In genomic region chr11:95004136-95004936, GRCm38 (mm10) we compare ENCODE assay signal across 12 mouse cellular contexts. TPM values are rescaled to one million over a fixed set of nuclear protein-coding genes. Genes with fewer than 3 reads are reported as not detected.
DNase-seq lines count a peak whose midpoint lies in the region; ATAC-seq and TF ChIP-seq lines count a peak whose summit lies in the region.
"Had no signal": no experiment of that assay in that cellular context is flagged by ENCODE, and none has a peak within 500 bp of the region (broad histone marks: within the 10 kb centered on the region; RNA-seq: fewer than 3 reads in every experiment).

No protein-coding gene starts in this region.

- no peaks in the 10 kb centered on the region for H3K9me3 ChIP-seq in forebrain, embryonic 10.5 days
- no peaks in the 10 kb centered on the region for H3K9me3 ChIP-seq in forebrain, embryonic 11.5 days (ENCODE audit: control insufficient read depth, low read length)
- no peaks in the 10 kb centered on the region for H3K9me3 ChIP-seq in midbrain, embryonic 12.5 days
- no peaks in the 10 kb centered on the region for H3K9me3 ChIP-seq in midbrain, embryonic 16.5 days (replicated peaks; ENCODE audit: control insufficient read depth, low read length, poor library complexity, severe bottlenecking)
- no peaks in the 10 kb centered on the region for H3K9me3 ChIP-seq in stomach, postnatal 0 days (ENCODE audit: control insufficient read depth, low read length)

- H3K4me3 ChIP-seq in forebrain, embryonic 10.5 days = no peak overlapping the region
- no peak overlapping the region for H3K4me3 ChIP-seq in forebrain, embryonic 11.5 days (ENCODE audit: low read depth, low read length)
- H3K4me3 ChIP-seq in midbrain, embryonic 12.5 days = no peak overlapping the region
- no peak overlapping the region for H3K4me3 ChIP-seq in midbrain, embryonic 16.5 days (ENCODE audit: low read depth, low read length)
- H3K4me3 ChIP-seq in stomach, postnatal 0 days (ENCODE audit: low read depth, low read length) = no peak overlapping the region

- H3K27me3 ChIP-seq in forebrain, embryonic 10.5 days (ENCODE audit: poor library complexity, severe bottlenecking) = no peaks in the 10 kb centered on the region
- H3K27me3 ChIP-seq in forebrain, embryonic 11.5 days (ENCODE audit: control insufficient read depth, insufficient read depth, low read length) = no peaks in the 10 kb centered on the region
- no peaks in the 10 kb centered on the region for H3K27me3 ChIP-seq in midbrain, embryonic 12.5 days
- no peaks in the 10 kb centered on the region for H3K27me3 ChIP-seq in midbrain, embryonic 16.5 days (ENCODE audit: control insufficient read depth, insufficient read depth, low read depth, low read length)
- no peaks in the 10 kb centered on the region for H3K27me3 ChIP-seq in stomach, postnatal 0 days (ENCODE audit: control insufficient read depth, insufficient read depth, low read length)

- no peak overlapping the region for H3K4me2 ChIP-seq in forebrain, embryonic 11.5 days (ENCODE audit: low read depth, low read length, severe bottlenecking)
- no peak overlapping the region for H3K4me2 ChIP-seq in midbrain, embryonic 12.5 days (replicated peaks)
- H3K4me2 ChIP-seq in midbrain, embryonic 16.5 days (ENCODE audit: low read length) = no peak overlapping the region
- no peak overlapping the region for H3K4me2 ChIP-seq in stomach, postnatal 0 days (replicated peaks; ENCODE audit: low read depth)

- DNase-seq in forebrain, embryonic 10.5 days (ENCODE audit: extremely low spot score, low spot score) = no peak
- DNase-seq in forebrain, embryonic 11.5 days (ENCODE audit: low spot score) = no peak
- DNase-seq in heart, postnatal 10 days = peak; percentile 54 to 64
- no peak for DNase-seq in stomach, postnatal 0 days (ENCODE audit: low spot score)
- DNase-seq in embryo, embryonic 10.5 days (ENCODE audit: low spot score) = no peak
- DNase-seq in right cerebral cortex, postnatal 4 days = no peak
- DNase-seq: adrenal gland, adult 2 months had no signal

- 83% methylated on average over 12 of the region's 12 CpGs for WGBS in forebrain, embryonic 10.5 days
- 88% methylated on average over 12 of the region's 12 CpGs for WGBS in forebrain, embryonic 11.5 days
- 89% methylated on average over 12 of the region's 12 CpGs for WGBS in midbrain, embryonic 12.5 days
- 89% methylated on average over 12 of the region's 12 CpGs for WGBS in midbrain, embryonic 16.5 days
- 79% methylated on average over 12 of the region's 12 CpGs for WGBS in stomach, postnatal 0 days

- intact Hi-C loops in heart, postnatal 10 days (cut with DNase I) = no loop called here

- peaks cover 66% of the 10 kb centered on the region for H3K36me3 ChIP-seq in forebrain, embryonic 10.5 days (replicated peaks)
- peaks cover 13% of the 10 kb centered on the region; the same call in 1 of the 2 replicates for H3K36me3 ChIP-seq in forebrain, embryonic 11.5 days (ENCODE audit: control insufficient read depth, insufficient read depth, low read length)
- peaks cover 56% of the 10 kb centered on the region for H3K36me3 ChIP-seq in midbrain, embryonic 12.5 days
- H3K36me3 ChIP-seq in midbrain, embryonic 16.5 days (ENCODE audit: control insufficient read depth, insufficient read depth, low read length) = peaks cover 35% of the 10 kb centered on the region
- peaks cover 23% of the 10 kb centered on the region for H3K36me3 ChIP-seq in stomach, postnatal 0 days (ENCODE audit: control insufficient read depth, insufficient read depth, low read length)

- H3K4me1 ChIP-seq in forebrain, embryonic 10.5 days = peaks cover 69% of the 10 kb centered on the region
- H3K4me1 ChIP-seq in forebrain, embryonic 11.5 days (replicated peaks; ENCODE audit: control insufficient read depth, insufficient read depth, low read length) = peaks cover 11% of the 10 kb centered on the region
- H3K4me1 ChIP-seq in midbrain, embryonic 12.5 days = peaks cover 40% of the 10 kb centered on the region
- H3K4me1 ChIP-seq in midbrain, embryonic 16.5 days (ENCODE audit: control insufficient read depth, insufficient read depth, low read length) = peaks cover 39% of the 10 kb centered on the region
- H3K4me1 ChIP-seq in stomach, postnatal 0 days (replicated peaks; ENCODE audit: control insufficient read depth, insufficient read depth) = peaks cover 12% of the 10 kb centered on the region

- H3K9ac ChIP-seq in forebrain, embryonic 11.5 days (ENCODE audit: low read length) = no peak overlapping the region
- 0 out of 2 replicates have a peak overlapping the region, but pooled peaks have one; percentile 21 for H3K9ac ChIP-seq in midbrain, embryonic 12.5 days (replicated peaks)
- no peak overlapping the region for H3K9ac ChIP-seq in midbrain, embryonic 16.5 days (ENCODE audit: low read depth, low read length)
- H3K9ac ChIP-seq in stomach, postnatal 0 days (ENCODE audit: low read length) = no peak overlapping the region; the same call in 1 of the 2 replicates
- H3K9ac ChIP-seq: liver, embryonic 14.5 days had no signal

- ATAC-seq in forebrain, embryonic 11.5 days (replicated peaks; ENCODE audit: low FRiP score) = no peak
- ATAC-seq in midbrain, embryonic 12.5 days (ENCODE audit: low FRiP score, low read depth) = no peak
- no peak for ATAC-seq in midbrain, embryonic 16.5 days
- no peak for ATAC-seq in stomach, postnatal 0 days (ENCODE audit: low FRiP score, low TSS enrichment)

- no peak for TF ChIP-seq CTCF in stomach, postnatal 0 days (IDR thresholded peaks at IDR 0.05; ENCODE audit: low read depth)

- peak overlapping the region; percentile 48; the same call in 1 of the 2 replicates for H3K27ac ChIP-seq in forebrain, embryonic 10.5 days
- H3K27ac ChIP-seq in forebrain, embryonic 11.5 days (ENCODE audit: low read depth, low read length) = no peak overlapping the region
- H3K27ac ChIP-seq in midbrain, embryonic 12.5 days (replicated peaks) = no peak overlapping the region
- H3K27ac ChIP-seq in midbrain, embryonic 16.5 days (ENCODE audit: low read length) = no peak overlapping the region
- peak overlapping the region; percentile 24; the same call in 1 of the 2 replicates for H3K27ac ChIP-seq in stomach, postnatal 0 days (replicated peaks)
- H3K27ac ChIP-seq: liver, embryonic 14.5 days had no signal

- TF ChIP-seq EP300 in stomach, postnatal 0 days (optimal IDR thresholded peaks at IDR 0.05) = no peak

RNA-seq across cellular contexts. Expression of gene Samd14, which starts 5.3 kb away (rescaled TPM):
- polyA plus RNA-seq in forebrain, embryonic 10.5 days (2016; fragmentation: Nextera tagmentation; extraction: Ambion mirVana) = 35.8 and 36.7 TPM in 2 replicates
- 56.8 and 59.2 TPM in 2 replicates for polyA plus RNA-seq in forebrain, embryonic 11.5 days (2014; fragmentation: Nextera tagmentation; extraction: Ambion mirVana)
- 93.5 and 100 TPM in 2 replicates for polyA plus RNA-seq in midbrain, embryonic 12.5 days (2016; fragmentation: Nextera tagmentation; extraction: Ambion mirVana)
- 164 and 171 TPM in 2 replicates for polyA plus RNA-seq in midbrain, embryonic 16.5 days (2015; fragmentation: Nextera tagmentation; extraction: Ambion mirVana)
- 1 to 10 TPM; 4.1 to 5.9 TPM for total RNA-seq in heart, postnatal 10 days (2021)
- polyA plus RNA-seq in stomach, postnatal 0 days (2015; fragmentation: Nextera tagmentation; extraction: Ambion mirVana) = 6.7 and 7.2 TPM in 2 replicates

RNA-seq across cellular contexts. Expression of gene Ppp1r9b, which starts 13.5 kb away (rescaled TPM):
- 8.7 and 10.7 TPM in 2 replicates for polyA plus RNA-seq in forebrain, embryonic 10.5 days (2016; fragmentation: Nextera tagmentation; extraction: Ambion mirVana)
- 17.2 and 18.6 TPM in 2 replicates for polyA plus RNA-seq in forebrain, embryonic 11.5 days (2014; fragmentation: Nextera tagmentation; extraction: Ambion mirVana)
- polyA plus RNA-seq in midbrain, embryonic 12.5 days (2016; fragmentation: Nextera tagmentation; extraction: Ambion mirVana) = 15.7 and 17.7 TPM in 2 replicates
- 18.4 and 19.4 TPM in 2 replicates for polyA plus RNA-seq in midbrain, embryonic 16.5 days (2015; fragmentation: Nextera tagmentation; extraction: Ambion mirVana)
- 10 to 100 TPM; 51.3 to 58.5 TPM for total RNA-seq in heart, postnatal 10 days (2021)
- 4.9 and 5.4 TPM in 2 replicates for polyA plus RNA-seq in stomach, postnatal 0 days (2015; fragmentation: Nextera tagmentation; extraction: Ambion mirVana)

RNA-seq across cellular contexts. Expression of gene Sgca, which starts 28.2 kb away (rescaled TPM):
- polyA plus RNA-seq in forebrain, embryonic 10.5 days (2016; fragmentation: Nextera tagmentation; extraction: Ambion mirVana) = not detected in 2 replicates
- not detected in 2 replicates for polyA plus RNA-seq in forebrain, embryonic 11.5 days (2014; fragmentation: Nextera tagmentation; extraction: Ambion mirVana)
- not detected in 2 replicates for polyA plus RNA-seq in midbrain, embryonic 12.5 days (2016; fragmentation: Nextera tagmentation; extraction: Ambion mirVana)
- 0.20 TPM in 1 of 2 replicates, not detected in the other for polyA plus RNA-seq in midbrain, embryonic 16.5 days (2015; fragmentation: Nextera tagmentation; extraction: Ambion mirVana)
- total RNA-seq in heart, postnatal 10 days (2021) = 100 to 1,000 TPM; 123 to 128 TPM
- polyA plus RNA-seq in stomach, postnatal 0 days (2015; fragmentation: Nextera tagmentation; extraction: Ambion mirVana) = 0.47 and 0.80 TPM in 2 replicates
- total RNA-seq: adrenal gland, adult 2 months had no signal
- polyA plus RNA-seq: liver, embryonic 14.5 days had no signal

RNA-seq across cellular contexts. Expression of gene Pdk2, which starts 36.8 kb away (rescaled TPM):
- polyA plus RNA-seq in forebrain, embryonic 10.5 days (2016; fragmentation: Nextera tagmentation; extraction: Ambion mirVana) = 12.1 and 12.5 TPM in 2 replicates
- 16.5 and 17.4 TPM in 2 replicates for polyA plus RNA-seq in forebrain, embryonic 11.5 days (2014; fragmentation: Nextera tagmentation; extraction: Ambion mirVana)
- polyA plus RNA-seq in midbrain, embryonic 12.5 days (2016; fragmentation: Nextera tagmentation; extraction: Ambion mirVana) = 19.1 and 22.7 TPM in 2 replicates
- polyA plus RNA-seq in midbrain, embryonic 16.5 days (2015; fragmentation: Nextera tagmentation; extraction: Ambion mirVana) = 24.1 and 27.5 TPM in 2 replicates
- total RNA-seq in heart, postnatal 10 days (2021) = 100 to 1,000 TPM; 261 to 278 TPM
- polyA plus RNA-seq in stomach, postnatal 0 days (2015; fragmentation: Nextera tagmentation; extraction: Ambion mirVana) = 29.8 and 39.0 TPM in 2 replicates

RNA-seq across cellular contexts. Expression of gene Hils1, which starts 36.9 kb away (rescaled TPM):
- polyA plus RNA-seq in forebrain, embryonic 10.5 days (2016; fragmentation: Nextera tagmentation; extraction: Ambion mirVana) = not detected in 2 replicates
- polyA plus RNA-seq in forebrain, embryonic 11.5 days (2014; fragmentation: Nextera tagmentation; extraction: Ambion mirVana) = not detected in 2 replicates
- not detected in 2 replicates for polyA plus RNA-seq in midbrain, embryonic 12.5 days (2016; fragmentation: Nextera tagmentation; extraction: Ambion mirVana)
- polyA plus RNA-seq in midbrain, embryonic 16.5 days (2015; fragmentation: Nextera tagmentation; extraction: Ambion mirVana) = not detected in 2 replicates
- total RNA-seq in heart, postnatal 10 days (2021) = not detected
- not detected in 2 replicates for polyA plus RNA-seq in stomach, postnatal 0 days (2015; fragmentation: Nextera tagmentation; extraction: Ambion mirVana)
- total RNA-seq: adrenal gland, adult 2 months had no signal
- polyA plus RNA-seq: adrenal gland, adult 2 months; kidney, embryonic 14.5 days; liver, embryonic 14.5 days; spleen, adult 2 months had no signal

Comparison
In these comparisons a context has a peak if more than half of its experiments do, and no peak if none do; other contexts are left out.
1. H3K27ac ChIP-seq: peak in forebrain, embryonic 10.5 days (single experiment) and stomach, postnatal 0 days (single experiment); none in forebrain, embryonic 11.5 days (single experiment), midbrain, embryonic 12.5 days (single experiment) and midbrain, embryonic 16.5 days (single experiment).
2. DNase-seq: peak in heart, postnatal 10 days (2 of 2); none in forebrain, embryonic 10.5 days (single experiment), forebrain, embryonic 11.5 days (single experiment), stomach, postnatal 0 days (single experiment), embryo, embryonic 10.5 days (single experiment) and right cerebral cortex, postnatal 4 days (single experiment).